Mouse (Mus musculus) embryonic facial prominence, embryonic 14.5 days (tissue): ENCODE results near the gene Sgms1. TPM values are rescaled to one million over a fixed set of nuclear protein-coding genes. Genes with fewer than 3 reads are reported as not detected.
"Not testable (repeated sequence)": the region's sequence is repeated elsewhere in the genome, so short reads cannot be mapped to it uniquely, and the experiment has no call there.

Source experiments
- ATAC-seq: fragments of 200-750 bp; cut with Nextera tagmentation; 2 replicates; pipeline ENCODE4 v1.8.0; 2017; ENCODE audit warnings: low read depth, moderate number of reproducible peaks, moderate TSS enrichment
- DNase-seq: peaks from one replicate; pipeline ENCODE4 v3.0.0-alpha.2; 2015; ENCODE audit warnings: low spot score
- H3K27ac ChIP-seq: fragments of 300-500 bp; sonication (generic); replicated peaks from 2 replicates; pipeline ENCODE4 v1.5.1; 2014; ENCODE audit warnings: low read depth, mild to moderate bottlenecking, low read length, moderate library complexity
- H3K27me3 ChIP-seq: fragments of 300-500 bp; sonication (generic); replicated peaks from 2 replicates; pipeline ENCODE4 v1.6.1; 2014; ENCODE audit warnings: low read length; ENCODE audit not compliant: control insufficient read depth, insufficient read depth
- H3K36me3 ChIP-seq: fragments of 300-500 bp; sonication (generic); 2 replicates; pipeline ENCODE4 v1.6.1; 2014; ENCODE audit warnings: low read length, mixed read lengths; ENCODE audit not compliant: control insufficient read depth, insufficient read depth
- H3K4me1 ChIP-seq: fragments of 300-500 bp; sonication (generic); 2 replicates; pipeline ENCODE4 v1.6.1; 2014; ENCODE audit warnings: antibody characterized with exemption, low read length; ENCODE audit not compliant: control insufficient read depth, insufficient read depth
- H3K4me2 ChIP-seq: fragments of 300-500 bp; sonication (generic); 2 replicates; pipeline ENCODE4 v1.6.1; 2014; ENCODE audit warnings: low read depth, mild to moderate bottlenecking, low read length, moderate library complexity, mixed read lengths
- H3K4me3 ChIP-seq: fragments of 300-500 bp; sonication (generic); 2 replicates; pipeline ENCODE4 v1.5.1; 2014; ENCODE audit warnings: low read depth, mild to moderate bottlenecking, low read length
- H3K9ac ChIP-seq: fragments of 300-500 bp; sonication (generic); 2 replicates; pipeline ENCODE4 v1.6.1; 2014; ENCODE audit warnings: low read depth, mild to moderate bottlenecking, low read length, moderate library complexity, mixed read lengths
- H3K9me3 ChIP-seq: fragments of 300-500 bp; sonication (generic); 2 replicates; pipeline ENCODE4 v1.6.1; 2016; ENCODE audit warnings: low read length; ENCODE audit not compliant: control insufficient read depth
- WGBS: fragments of 180-500 bp; shearing (Covaris S2); extraction: QIAGEN DNeasy Blood & Tissue Kit; methylation state at CpG from one replicate; pipeline ENCODE4 v1.1.7; 2014; 5-methylcytosine and 5-hydroxymethylcytosine counted together
- polyA plus RNA-seq: library from polyadenylated mRNA; unstranded; fragments of >200 nt; fragmentation: Nextera tagmentation; extraction: Ambion mirVana; gene quantifications from 2 replicates; pipeline ENCODE4 v1.2.1, GENCODE M21; 2014

Sgms1 gene
- polyA plus RNA-seq, 1 experiment from 2014 or later, result 29.7 TPM

DNA sequence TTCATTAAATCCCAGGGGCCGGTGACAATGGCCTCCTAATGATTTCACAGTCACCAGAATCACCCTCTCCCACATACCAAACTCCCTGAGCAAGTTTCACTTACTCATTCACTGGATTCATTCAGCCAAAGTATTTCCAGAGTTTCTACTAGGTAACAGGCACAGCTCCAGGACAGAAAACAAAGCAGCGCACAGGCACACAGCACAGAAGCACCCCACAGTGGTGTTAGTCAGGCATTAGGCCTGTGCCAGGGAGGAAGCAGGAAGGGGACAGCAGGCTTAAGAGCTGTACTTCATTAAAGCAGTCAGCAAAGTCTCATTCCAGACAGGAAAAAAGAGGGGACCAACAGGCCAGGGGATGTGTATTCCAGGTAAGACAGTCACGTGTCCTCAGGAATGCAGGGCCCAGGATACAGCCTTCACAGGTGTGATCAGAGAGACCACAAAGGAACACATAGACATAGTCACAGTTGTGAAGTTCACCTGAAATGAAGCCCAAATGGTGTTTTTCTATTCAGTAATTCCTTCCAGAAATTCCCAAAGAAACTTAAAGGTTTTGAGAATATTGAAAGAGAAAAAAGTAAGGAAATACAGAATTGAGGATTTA is 67.0 kb downstream of the Sgms1 start:
- peak; percentile 69 for DNase-seq
- H3K9me3 ChIP-seq, result no peaks in the 10 kb centered on the region
- H3K27me3 ChIP-seq, result no peaks in the 10 kb centered on the region
- peak; percentile 64 for ATAC-seq
- no peaks in the 10 kb centered on the region for H3K36me3 ChIP-seq
- H3K4me3 ChIP-seq, result no peak overlapping the region
- H3K9ac ChIP-seq, result no peak overlapping the region
- 18% methylated on average over 3 of the region's 3 CpGs for WGBS
- no peak overlapping the region for H3K4me2 ChIP-seq
- peaks cover 35% of the 10 kb centered on the region for H3K4me1 ChIP-seq
- H3K27ac ChIP-seq, result peak overlapping the region; percentile 48; the same call in 1 of the 2 replicates

DNA sequence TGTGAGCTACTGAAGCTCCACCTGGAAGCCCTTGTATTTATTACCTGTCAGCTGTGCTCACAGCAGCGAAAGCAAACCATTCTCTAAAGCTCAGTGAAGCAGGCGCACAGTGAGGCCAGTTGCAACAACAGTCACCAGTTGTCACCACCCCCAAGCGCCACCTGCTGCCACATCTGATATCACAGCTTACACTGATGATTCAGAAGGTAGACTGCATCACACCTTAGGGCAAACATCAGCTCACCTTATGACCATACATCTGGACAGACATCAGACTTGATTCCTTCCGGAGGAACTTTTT is 69.2 kb downstream of the Sgms1 start:
- ATAC-seq (no peak), DNase-seq (no peak)
- no peak overlapping the region for H3K27ac ChIP-seq
- no peak overlapping the region for H3K4me2 ChIP-seq
- no peaks in the 10 kb centered on the region for H3K27me3 ChIP-seq
- H3K9ac ChIP-seq, result no peak overlapping the region
- peaks cover 26% of the 10 kb centered on the region for H3K4me1 ChIP-seq
- H3K4me3 ChIP-seq, result no peak overlapping the region
- no peaks in the 10 kb centered on the region for H3K36me3 ChIP-seq
- H3K9me3 ChIP-seq, result no peaks in the 10 kb centered on the region
- WGBS, result 61% methylated on average over 4 of the region's 4 CpGs

DNA sequence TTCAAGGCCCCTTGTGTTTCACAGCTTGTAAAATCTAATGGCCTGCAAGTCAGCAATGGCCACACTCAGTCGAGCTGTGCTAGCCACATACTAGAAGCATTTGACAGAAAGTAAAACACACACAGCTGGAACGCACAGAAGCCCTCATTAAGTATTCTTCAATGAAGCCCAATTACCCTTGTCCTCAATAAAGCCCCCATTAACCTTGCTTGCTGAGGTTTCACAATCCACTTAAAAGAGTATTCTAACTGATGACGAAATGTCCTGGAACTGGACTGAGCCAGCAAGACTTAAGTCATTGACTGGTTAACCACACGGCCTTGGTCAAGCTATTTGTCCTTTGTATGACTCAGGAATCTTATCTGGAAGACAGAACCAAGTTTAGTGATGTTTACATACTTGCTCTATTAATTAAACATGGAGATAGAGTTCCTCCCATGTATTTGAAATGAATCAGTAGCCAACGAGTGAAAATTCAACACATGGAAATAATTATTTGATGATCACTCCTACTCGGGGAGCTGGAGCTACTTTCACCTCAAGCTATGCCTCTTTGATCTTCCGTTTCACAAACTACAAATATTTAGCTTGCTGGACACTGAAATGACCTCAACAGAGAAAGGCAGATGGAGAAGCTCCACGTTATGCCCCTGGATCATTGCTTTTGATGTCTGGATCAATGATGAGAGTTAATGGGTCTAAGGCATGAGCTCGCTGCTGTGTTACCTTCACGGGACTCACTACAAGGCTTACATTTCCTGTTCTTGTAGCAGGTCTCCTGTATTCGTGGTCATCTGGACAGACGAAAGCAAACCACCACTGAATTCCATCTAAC is 69.8 kb downstream of the Sgms1 start:
- ATAC-seq (no peak), DNase-seq (no peak)
- H3K4me1 ChIP-seq, result peaks cover 21% of the 10 kb centered on the region
- no peak overlapping the region for H3K27ac ChIP-seq
- no peaks in the 10 kb centered on the region for H3K9me3 ChIP-seq
- H3K4me3 ChIP-seq, result no peak overlapping the region
- no peaks in the 10 kb centered on the region for H3K36me3 ChIP-seq
- no peaks in the 10 kb centered on the region for H3K27me3 ChIP-seq
- 41% methylated on average over 12 of the region's 12 CpGs for WGBS
- no peak overlapping the region for H3K9ac ChIP-seq
- H3K4me2 ChIP-seq, result no peak overlapping the region

DNA sequence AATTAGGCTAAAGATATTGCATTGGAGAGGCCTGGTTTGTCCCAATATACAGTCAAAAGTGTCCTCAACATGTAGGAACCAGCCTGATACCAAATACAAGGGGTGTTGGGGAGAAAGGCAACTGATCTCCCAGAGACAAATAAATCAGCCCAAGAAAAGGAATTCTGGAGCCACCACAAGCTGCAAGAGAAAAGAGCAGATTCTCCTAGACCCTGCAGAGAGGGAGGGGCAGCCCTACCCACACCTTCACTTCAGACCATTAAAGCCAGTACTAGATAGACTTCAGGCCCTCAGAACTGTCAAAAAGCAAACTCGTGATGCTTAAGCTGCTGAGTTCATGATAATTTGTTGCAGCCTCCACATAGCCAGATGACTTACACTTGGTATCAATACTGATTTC is 70.5 kb downstream of the Sgms1 start:
- H3K27ac ChIP-seq, result no peak overlapping the region
- no peaks in the 10 kb centered on the region for H3K9me3 ChIP-seq
- H3K36me3 ChIP-seq, result no peaks in the 10 kb centered on the region
- ATAC-seq, result no peak
- no peak overlapping the region for H3K4me3 ChIP-seq
- no peak overlapping the region for H3K4me2 ChIP-seq
- peaks cover 17% of the 10 kb centered on the region for H3K4me1 ChIP-seq
- 47% methylated on average over 1 of the region's 1 CpGs for WGBS
- no peak overlapping the region for H3K9ac ChIP-seq
- H3K27me3 ChIP-seq, result no peaks in the 10 kb centered on the region
- no peak for DNase-seq

DNA sequence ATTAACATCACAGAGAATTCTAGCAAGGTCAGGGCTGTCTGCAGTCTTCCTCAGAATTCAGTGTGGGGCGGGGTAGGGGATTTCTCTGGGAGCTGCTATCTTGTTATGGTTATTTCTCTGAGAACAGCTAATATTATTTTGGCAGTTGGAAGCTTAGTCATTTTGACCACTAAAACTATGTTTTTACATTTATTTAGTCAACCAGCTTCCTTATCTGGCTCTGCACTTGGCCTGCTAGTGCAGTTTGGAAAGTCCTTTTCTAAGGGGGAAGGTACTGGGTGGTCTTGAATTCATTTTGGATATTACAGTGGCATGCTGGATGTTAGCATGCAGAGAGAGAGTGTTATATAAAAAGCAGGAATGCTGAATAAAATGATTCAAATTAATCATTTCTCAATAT is 72.2 kb downstream of the Sgms1 start:
- 93% methylated on average over 1 of the region's 1 CpGs for WGBS
- ATAC-seq, result not testable (repeated sequence)

DNA sequence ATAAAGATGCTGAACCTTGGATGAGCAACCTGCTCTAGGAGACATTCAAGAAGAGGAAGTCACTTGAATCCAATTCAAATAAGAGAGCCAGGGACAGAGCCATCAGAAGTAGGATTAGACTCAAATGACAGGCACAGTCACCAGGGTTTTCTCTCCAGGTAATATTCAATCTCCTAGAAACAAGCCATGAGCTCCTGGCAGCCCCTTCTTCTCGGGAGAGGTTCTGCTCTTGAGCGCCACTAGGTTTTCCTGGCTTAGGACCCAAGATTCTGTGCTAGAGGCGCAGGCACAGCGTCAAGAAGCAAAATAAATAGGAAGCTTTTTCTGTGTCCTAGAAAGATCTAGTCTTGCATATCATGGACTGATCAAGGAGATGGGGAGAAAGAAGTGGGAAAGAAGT is 76.2 kb downstream of the Sgms1 start:
- no peak for ATAC-seq
- no peak overlapping the region for H3K4me3 ChIP-seq
- 89% methylated on average over 4 of the region's 4 CpGs for WGBS

More for the DNA sequence above, 72.2 kb downstream of the Sgms1 start:
- not testable (repeated sequence) for H3K36me3 ChIP-seq, H3K9ac ChIP-seq, DNase-seq, H3K4me3 ChIP-seq, H3K27me3 ChIP-seq, H3K9me3 ChIP-seq, H3K4me2 ChIP-seq, H3K27ac ChIP-seq
- peaks cover 13% of the 10 kb centered on the region for H3K4me1 ChIP-seq

DNA sequence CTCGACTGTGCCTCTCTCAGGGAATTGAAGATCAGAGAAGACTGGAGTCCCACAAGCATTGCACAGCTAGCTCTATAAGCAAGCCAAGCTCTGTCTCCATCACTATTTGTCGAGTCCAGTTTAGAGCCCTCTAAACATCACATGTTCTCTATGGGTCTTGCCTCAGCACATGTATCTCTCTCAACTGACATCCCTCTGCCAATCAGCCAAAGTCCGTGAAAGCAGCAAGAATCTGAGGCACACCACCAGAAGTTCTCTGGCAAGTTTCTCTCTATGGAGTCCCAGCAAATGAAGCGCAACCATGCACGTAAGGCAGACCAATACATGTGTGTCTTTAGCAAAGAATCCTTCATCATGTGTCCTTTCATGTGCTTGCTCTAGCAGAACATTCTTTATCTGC is 77.8 kb downstream of the Sgms1 start:
- H3K4me1 ChIP-seq, result 0 out of 2 replicates have a peak, but pooled peaks cover 6% of the 10 kb centered on the region
- no peak overlapping the region for H3K9ac ChIP-seq
- H3K27ac ChIP-seq, result no peak overlapping the region
- no peak overlapping the region for H3K4me2 ChIP-seq
- no peaks in the 10 kb centered on the region for H3K36me3 ChIP-seq
- H3K27me3 ChIP-seq, result no peaks in the 10 kb centered on the region
- no peak for DNase-seq
- no peaks in the 10 kb centered on the region for H3K9me3 ChIP-seq
- 91% methylated on average over 5 of the region's 5 CpGs for WGBS
- H3K4me3 ChIP-seq, result no peak overlapping the region
- ATAC-seq, result no peak

More for the DNA sequence above, 76.2 kb downstream of the Sgms1 start:
- 0 out of 2 replicates have a peak, but pooled peaks cover 6% of the 10 kb centered on the region for H3K4me1 ChIP-seq
- H3K27ac ChIP-seq, result no peak overlapping the region
- no peak for DNase-seq
- H3K4me2 ChIP-seq, result no peak overlapping the region
- H3K9ac ChIP-seq, result no peak overlapping the region
- H3K9me3 ChIP-seq, result no peaks in the 10 kb centered on the region
- no peaks in the 10 kb centered on the region for H3K27me3 ChIP-seq
- no peaks in the 10 kb centered on the region for H3K36me3 ChIP-seq

DNA sequence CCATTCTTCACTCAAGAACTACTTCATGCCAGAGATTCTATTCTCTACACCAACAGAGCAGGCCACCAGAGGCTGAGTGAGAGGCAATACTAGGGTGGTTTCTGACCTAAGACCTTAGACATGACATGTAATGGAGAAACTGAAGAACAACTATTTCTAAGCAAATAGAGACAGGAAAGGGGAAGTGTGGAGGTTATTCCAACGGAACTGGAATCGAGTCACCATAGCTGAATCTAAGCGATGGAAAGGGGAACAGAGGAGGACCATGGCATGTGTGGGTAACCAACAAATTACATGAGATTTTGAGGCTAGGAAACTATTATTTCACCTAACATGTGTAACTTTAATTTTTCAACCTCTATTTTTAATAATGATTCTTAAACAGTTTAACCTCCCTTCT is 78.5 kb downstream of the Sgms1 start:
- 0 out of 2 replicates have a peak, but pooled peaks cover 3% of the 10 kb centered on the region for H3K4me1 ChIP-seq
- DNase-seq (no peak), ATAC-seq (no peak)
- WGBS, result 93% methylated on average over 3 of the region's 3 CpGs
- no peak overlapping the region for H3K27ac ChIP-seq
- H3K27me3 ChIP-seq, result no peaks in the 10 kb centered on the region
- H3K9ac ChIP-seq, result no peak overlapping the region
- no peaks in the 10 kb centered on the region for H3K9me3 ChIP-seq
- H3K36me3 ChIP-seq, result no peaks in the 10 kb centered on the region
- no peak overlapping the region for H3K4me3 ChIP-seq
- no peak overlapping the region for H3K4me2 ChIP-seq

DNA sequence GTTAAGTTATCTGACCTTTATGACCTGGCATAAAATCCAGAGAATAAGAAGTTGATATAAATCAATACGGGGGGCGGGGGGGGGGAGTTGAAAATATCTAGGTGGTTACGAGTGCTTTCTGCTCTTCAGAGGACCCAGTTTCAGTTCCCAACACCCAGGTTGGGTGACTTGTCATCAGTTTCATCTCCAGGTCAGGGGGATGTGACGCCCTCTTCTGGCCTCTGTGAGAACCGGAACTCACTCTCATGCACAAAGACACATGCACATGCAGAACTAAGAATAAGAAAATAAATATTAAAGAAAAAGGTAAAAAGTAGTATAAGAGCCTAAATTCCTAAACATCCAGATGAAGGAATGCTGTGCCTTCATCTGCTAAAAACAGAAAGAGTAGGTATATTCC is 79.0 kb downstream of the Sgms1 start:
- ATAC-seq (no peak), DNase-seq (no peak)
- 0 out of 2 replicates have a peak, but pooled peaks cover 2% of the 10 kb centered on the region for H3K4me1 ChIP-seq
- H3K36me3 ChIP-seq, result no peaks in the 10 kb centered on the region
- no peak overlapping the region for H3K9ac ChIP-seq
- H3K4me2 ChIP-seq, result no peak overlapping the region
- H3K27me3 ChIP-seq, result no peaks in the 10 kb centered on the region
- 92% methylated on average over 5 of the region's 5 CpGs for WGBS
- H3K27ac ChIP-seq, result no peak overlapping the region
- no peak overlapping the region for H3K4me3 ChIP-seq
- H3K9me3 ChIP-seq, result no peaks in the 10 kb centered on the region
